Mouse (Mus musculus) lung, postnatal 4 days (tissue): ENCODE measurements around the gene Spaca9.

Source experiments
- DNase-seq, 2 experiments: peaks; one replicate each; pipeline ENCODE4 v3.0.0; 2021

The Spaca9 gene

DNA sequence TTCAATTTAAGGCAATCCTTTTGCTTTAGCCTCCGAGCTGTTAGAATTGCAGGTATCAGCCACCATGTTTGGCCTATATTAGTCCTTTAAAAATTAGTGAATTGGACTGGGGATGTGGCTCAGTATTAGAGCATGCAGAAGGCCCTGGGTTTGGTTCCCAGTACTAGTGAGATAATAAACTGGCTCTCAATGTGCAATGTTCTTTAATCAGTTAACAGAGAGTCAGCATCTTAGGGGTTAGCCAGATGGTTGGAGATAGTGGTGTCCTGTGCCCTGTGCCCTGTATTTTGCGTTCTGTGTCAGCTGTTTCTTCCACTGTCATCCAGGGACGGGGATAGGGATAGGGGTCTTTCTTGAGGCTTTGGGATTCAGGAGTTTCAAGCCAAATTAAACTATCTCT lies 36.6 kb downstream of the Spaca9 start:
- no peak for DNase-seq

DNA sequence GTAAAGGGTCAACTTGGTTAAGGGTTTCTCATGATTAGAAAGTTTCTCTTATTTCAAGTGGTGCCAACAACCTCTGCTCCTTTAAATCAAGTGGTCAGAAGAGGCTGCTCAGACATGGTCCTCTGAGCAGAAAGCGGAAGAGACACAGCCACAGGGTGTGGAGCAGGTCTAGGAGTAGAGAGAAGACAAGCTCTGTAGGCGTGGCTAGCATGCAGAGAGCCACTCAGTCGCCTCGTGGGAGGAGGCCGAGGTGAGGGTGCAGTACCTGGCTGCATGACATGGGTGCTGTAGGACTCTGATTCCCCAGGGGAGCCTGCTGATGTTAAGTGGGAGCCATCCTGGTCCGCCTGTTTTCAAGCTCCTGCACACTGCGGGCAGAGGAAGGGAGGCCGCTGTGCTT lies 43.3 kb downstream of the Spaca9 start:
- peak; percentile 36 to 66 for DNase-seq

DNA sequence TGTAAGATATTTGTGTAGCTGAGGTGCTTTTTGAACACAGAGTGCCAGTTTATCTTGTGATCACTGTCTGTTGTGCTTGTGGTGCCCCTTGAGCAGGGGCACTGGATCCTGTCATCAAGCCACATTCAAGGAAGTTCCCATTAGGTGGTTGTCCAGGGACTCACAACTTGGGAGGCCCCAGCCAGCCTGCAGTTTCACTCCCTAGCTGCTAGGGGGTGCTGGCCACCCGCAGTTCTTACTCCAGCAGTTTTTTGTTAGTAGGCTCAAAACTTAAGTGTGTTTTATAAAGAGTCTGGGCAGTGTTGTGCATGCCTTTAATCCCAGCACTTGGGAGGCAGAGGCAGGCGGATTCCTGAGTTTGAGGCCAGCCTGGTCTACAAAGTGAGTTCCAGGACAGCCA lies 45.2 kb downstream of the Spaca9 start:
- DNase-seq = peak; percentile 35 to 48

DNA sequence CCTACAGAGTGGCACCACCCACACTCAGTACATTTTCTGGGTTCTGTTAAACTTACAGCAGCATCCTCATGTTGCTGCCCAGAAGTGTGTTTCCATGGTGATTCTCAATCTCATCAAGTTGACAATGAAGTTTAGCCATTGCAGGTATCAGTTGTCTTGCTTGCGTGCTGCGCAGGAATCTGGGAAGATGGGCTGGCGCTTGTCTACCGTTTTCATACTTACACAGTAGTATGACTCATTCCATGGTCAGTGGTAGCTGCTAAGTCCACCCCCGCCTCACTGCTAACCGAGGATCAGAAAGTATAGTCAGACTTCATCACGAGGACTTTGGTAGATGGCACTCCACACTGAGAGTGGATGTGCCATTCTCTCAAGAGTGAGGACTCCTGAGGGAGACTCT lies 46.2 kb downstream of the Spaca9 start:
- DNase-seq = no peak

- no peak for DNase-seq
These were observed 49.0 kb downstream of the Spaca9 start for GRCm38 (mm10) chr2:28650526-28650925.

DNA sequence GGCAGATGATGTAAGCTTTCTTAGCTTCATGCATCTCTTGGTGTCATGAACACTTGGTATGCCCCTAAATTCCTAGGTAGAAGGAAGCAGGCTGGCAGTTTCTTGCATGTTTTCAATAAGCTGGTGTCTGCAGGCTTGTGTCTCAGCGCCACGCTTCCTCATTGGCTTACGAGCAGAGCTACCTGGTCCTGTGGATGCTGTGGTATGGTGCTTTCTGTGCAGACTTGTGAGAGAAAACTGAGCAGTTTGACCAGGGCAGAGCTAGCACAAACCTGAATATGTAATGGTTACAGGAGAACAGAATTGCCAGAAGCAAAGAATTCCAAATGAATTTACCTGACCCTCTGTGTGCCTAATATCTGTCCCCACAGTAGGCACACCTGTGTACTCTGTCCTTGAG lies 56.4 kb downstream of the Spaca9 start:
- DNase-seq = no peak
